Mouse (Mus musculus) WW6 (cell line): ENCODE data around the gene Dok1.

Source experiments
- DNase-seq: peaks from one replicate; pipeline ENCODE4 v3.0.0-alpha.2; 2013; ENCODE audit warnings: low read depth, low spot score

Dok1 gene

DNA sequence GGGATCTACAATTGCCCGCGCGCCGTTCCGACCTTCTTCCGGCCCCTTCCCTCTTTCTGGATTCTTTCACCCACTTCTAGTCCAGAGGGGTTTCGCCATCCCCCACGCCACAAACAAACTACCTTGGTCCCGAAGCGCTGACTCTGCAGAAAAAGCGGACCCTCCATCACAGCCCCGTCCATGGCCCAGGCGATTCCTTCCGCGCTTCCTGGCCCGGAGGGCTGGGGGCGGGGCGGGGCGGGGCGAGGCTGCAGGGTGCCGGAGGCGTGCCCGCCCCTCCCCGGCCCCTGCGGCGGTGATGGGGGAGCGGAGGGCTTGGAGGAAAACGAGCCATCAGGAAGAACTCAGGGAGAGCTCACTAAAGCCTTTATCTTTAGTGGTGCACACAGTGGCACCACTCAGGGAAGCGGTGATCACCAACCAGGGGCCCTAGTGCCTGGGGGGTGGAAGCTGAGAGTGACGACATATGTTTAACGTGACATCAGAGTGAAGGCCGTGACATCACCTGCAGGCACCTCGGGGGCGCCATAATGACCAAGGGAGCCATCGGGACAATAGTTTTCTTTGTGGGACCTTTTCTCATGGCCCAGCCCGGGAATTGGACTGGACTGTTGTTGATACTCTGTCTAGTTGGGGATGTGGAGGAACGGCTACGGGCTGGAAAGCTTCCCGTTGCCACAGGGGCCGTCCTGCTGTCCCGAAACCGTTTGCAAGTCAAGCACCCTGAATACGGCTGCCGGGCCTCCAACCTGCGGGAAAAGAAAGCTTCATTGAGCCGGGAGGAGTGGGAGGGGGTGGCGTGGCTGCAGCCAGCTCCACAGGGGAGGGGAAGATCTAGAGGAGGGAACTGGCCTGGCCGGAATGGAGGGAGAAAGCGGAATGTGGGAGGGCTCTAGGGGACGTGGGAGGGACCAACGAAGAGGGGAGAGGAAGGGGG, at the start of gene Dok1, which contains the start of gene Loxl3:
Dok1 (minus strand) TSS at position 223 of the 937 bp plus-strand sequence.
Loxl3 (plus strand) TSS at position 925 of the 937 bp plus-strand sequence.
- no peak for DNase-seq

DNA sequence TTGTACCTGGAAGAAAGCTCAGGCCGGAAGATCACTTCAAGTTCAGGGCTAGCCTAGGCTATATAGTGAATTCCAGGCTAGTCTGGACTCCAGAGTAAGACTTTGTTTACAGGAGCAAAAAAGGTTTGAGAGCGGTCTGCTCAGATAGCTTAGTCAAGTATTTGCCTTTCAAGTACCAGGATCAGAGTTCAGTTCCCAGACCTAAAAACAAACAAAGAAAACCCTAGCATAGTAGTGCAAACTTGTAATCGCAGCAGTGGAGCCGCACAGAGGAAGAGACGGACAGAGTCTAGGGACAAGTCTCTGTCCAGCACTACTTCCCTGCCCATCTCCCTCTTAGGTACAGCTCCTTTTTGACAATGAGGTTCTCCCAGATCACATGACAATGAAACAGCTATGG, 46.9 kb upstream of the Dok1 start:
- DNase-seq, result no peak

DNA sequence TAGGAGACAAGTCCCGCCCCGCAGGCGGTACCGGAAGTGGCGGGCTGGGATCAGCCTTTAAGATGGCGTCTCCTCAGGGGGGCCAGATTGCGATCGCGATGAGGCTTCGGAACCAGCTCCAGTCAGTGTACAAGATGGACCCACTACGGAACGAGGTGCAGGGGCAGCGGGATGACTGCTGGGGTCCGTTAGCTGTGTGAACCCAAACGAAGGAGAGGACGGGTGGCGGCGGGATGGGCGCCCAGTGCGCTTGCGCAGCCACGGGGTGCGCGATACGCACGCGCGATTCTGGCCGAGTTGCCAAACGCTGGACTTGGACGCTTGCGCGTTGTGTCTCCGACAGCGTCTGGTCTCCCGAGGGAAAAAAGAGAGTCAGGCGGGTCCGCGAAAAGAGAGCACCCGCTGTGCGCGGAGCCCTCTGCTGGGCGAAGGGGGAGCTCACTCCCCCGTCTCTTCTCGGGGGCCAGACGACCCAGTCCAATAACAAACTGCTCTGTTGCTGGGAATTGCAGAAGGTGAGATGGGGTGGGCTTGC, 45.1 kb upstream of the Dok1 start:
- peak; percentile 93 for DNase-seq

DNA sequence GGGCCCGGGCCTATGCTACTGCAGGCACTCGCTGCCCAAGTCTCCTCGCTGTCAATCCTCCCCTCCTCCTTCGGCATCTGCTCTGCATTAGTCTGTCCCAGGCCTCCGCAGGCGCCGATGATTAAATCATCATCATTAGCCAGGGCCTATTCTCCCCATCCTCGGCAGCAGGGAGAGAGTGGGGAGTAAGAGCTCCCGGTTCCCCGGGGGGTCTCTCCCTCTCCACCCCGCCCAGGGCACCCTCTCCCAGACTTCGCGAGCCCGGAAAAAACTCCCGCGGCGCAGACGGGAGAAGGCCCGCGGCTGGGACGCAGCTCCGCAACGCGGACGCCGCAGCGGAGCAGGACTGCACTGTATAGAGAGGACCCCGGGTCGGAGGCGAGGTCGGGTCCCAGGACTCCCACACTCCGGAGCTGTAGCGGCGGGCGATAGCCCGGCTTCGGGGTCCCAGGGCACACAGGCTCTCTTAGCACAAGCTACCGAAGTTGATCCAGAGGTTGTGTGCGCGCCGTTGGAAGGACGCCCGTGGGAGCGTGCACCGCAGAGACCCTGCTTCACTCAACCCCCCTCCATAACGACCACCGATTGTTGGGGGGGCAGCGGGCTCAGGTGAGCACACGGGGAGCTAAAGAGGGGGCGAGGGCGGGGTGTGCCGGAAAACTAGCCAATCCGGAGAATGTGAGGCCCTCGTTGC, 44.5 kb upstream of the Dok1 start, which contains the start of gene Pcgf1:
Pcgf1 (plus strand) TSS at position 240 of the 694 bp plus-strand sequence.
- DNase-seq, result no peak

DNA sequence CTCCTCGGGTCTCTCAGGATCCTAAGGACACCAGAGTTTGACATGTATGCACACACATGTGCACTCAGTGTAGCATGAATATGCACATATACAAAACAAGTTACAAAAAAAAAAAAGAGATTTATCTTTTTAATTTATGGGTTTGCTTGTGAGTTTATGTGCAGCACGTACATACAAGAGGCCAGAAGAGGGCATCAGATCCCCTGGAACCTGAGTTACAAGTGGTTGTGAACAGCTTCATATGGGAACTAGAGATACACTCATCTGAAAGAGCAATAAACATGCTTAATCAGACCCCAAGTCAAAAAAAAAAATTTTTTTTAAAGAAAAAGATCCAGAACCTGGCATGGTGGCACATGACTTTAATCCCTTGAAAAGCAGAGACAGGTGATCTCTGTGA, 41.7 kb upstream of the Dok1 start:
- no peak for DNase-seq

DNA sequence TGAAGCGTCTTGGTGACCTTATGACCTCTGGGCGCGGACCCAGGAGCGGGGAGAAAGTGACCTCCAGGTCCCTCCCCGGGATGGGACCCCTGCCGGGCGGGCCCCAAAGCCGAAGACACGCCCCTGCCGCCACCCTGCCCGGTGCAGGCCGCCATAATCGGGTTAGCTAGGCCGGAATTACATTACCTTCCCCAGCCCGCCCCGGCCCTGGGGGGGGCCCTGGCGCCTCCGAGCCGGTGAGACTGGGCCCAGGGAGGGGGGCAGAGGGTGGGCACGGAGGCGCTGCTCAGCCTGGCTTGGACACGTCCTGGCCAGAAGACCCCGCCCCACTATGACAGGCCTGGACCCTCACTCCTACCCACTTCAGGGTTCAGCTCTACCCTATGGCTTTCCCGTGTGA, 37.9 kb upstream of the Dok1 start:
- DNase-seq, result no peak

GRCm38 (mm10) chr6:83070311-83071219, 37.3 kb upstream of the Dok1 start:
- DNase-seq, result no peak

- no peak for DNase-seq
Measured at GRCm38 (mm10) chr6:83070247-83070310, 36.8 kb upstream of the Dok1 start, which contains the start of gene Tlx2. TSS of gene Tlx2 (minus strand) at chr6:83070293.

DNA sequence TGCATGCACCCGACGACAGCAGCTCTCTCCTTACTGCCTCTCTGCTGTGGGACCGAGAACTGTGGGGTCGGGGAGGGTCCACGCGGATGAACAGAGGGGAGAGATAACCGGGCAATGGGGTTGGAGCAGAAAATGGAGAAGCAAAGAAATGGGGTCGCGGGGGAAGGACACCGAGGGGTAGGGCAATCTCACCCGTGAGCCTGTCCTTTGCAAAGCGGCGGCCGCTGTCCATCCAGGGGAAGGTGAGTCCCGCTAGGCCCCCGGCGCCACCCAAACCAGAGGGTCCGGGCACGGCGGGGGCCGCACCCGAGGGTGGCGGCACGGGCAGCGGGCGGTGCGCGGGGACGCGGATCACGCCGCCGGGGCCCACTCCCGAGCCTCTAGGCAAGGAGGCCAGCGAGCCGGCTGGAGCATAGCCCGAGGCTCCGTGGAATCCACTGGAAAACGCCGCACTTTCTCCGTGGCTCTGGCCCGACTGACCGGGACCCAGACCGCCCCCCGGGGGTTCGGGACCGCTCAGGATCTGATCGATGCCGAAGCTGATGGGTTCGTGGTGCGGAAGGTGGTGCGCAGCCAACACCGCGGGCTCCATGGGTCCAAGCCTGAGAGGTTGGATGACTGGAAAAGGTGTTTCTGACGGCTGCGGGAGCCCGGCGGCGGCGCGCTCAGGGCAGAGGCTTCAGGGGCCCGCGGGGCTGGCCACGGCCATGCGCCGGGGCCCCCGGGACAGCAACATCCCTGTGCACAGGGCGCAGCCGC, 36.4 kb upstream of the Dok1 start:
- DNase-seq, result no peak

DNA sequence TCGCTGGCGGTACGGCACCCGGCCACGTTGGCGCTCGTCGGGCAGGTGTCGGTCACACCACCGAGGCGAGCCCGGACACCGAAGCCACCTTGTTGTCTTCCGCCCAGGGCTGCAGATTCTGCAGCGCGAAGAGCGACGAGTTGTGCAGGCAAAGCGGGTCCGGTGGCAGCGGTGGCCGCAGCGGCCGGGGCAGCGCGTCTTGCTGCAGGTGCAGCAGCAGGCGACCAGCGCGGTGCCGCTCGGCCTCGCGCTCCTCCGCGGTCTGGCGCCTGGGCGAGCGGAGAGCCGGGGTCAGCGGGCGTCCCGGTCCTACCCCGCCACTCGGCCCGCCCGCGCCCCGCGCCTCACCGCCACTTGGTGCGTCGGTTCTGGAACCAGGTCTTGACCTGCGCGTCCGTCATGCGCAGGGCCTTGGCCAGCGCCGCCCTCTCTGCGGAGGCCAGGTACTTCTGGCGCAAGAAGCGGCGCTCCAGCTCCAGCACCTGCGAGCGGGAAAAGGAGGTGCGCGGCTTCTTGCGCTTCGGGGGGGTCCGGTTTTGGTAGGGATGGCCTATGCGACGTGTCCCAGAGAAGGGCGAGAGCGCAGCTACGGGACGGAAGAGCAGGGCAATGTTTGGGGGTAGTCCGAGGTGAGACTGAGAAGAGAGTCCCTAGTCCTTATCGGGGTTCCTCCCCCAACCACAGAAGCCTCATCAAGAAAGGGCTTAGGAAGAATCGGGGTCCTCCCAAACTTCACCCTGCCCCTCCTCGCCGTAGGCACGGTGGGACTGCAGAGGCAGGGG, 35.6 kb upstream of the Dok1 start:
- no peak for DNase-seq

DNA sequence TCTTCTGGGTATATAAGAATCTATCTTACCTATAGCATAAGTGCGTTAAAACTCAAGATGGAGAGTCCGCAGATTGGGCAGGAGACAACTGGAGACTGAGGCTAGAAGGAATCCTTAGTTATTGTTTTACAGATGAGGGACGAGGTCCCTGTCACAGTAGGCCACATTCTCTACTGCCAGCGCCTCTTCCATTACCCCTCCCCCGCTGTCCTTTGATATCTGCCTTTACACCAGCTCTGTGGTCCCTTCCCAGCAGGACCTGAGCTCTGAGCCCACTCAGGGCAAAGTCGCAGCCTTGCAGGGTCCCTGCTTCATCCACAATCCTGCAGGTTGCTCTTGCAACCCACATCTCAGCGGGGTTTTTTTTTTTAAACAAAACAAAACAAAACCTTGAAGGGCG, 35.0 kb upstream of the Dok1 start:
- no peak for DNase-seq

DNA sequence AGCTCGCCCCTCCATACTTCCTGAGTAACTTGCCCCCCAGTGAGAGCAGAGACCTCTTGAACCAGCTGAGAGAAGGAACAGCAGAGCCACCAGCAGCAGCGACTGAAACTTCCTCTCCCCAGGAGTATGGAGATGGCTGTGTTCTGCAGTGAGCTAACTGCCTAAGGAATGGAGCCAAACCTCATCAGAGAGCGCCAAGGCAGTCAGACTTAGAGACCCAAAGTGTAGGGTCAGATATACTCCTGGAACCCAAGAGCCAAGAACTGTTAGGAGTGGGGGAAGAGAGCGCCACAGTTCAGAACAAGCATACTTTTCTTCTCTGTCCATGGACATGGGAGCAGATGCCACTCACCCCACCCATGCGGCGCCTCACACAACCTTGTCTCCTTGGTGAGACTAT, 33.2 kb upstream of the Dok1 start:
- no peak for DNase-seq

GRCm38 (mm10) chr6:83065995-83066394, 32.7 kb upstream of the Dok1 start:
- DNase-seq, result no peak

GRCm38 (mm10) chr6:83058725-83059124, 25.5 kb upstream of the Dok1 start:
- DNase-seq, result no peak

- no peak for DNase-seq
Measured at GRCm38 (mm10) chr6:83057790-83058189, 24.5 kb upstream of the Dok1 start, which contains the start of gene Dqx1. TSS of gene Dqx1 (plus strand) at chr6:83057844.

DNA sequence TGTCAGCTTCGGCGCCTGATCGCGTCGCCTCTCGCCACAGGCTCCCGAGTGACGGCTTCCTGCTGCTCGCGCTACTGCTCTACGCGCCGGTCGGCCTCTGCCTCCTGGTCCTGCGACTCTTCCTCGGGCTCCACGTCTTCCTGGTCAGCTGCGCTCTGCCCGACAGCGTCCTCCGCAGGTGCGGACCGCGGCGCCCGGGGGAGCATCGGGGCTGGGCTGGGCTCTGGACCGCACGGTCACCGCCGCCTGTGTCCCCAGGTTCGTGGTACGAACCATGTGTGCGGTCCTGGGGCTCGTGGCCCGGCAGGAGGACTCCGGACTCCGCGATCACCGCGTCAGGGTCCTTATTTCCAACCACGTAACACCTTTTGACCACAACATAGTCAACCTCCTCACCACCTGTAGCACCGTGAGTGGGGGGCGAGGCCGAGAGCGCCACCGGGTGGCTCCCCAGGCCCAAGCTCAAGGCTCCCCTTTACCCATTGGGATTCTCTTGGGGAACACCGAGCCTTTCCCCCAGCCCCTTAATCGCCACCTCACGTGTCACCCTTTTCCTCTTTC, 21.7 kb upstream of the Dok1 start, which contains the start of gene Htra2:
Htra2 (minus strand) TSS at position 403 of the 561 bp plus-strand sequence.
- no peak for DNase-seq

DNA sequence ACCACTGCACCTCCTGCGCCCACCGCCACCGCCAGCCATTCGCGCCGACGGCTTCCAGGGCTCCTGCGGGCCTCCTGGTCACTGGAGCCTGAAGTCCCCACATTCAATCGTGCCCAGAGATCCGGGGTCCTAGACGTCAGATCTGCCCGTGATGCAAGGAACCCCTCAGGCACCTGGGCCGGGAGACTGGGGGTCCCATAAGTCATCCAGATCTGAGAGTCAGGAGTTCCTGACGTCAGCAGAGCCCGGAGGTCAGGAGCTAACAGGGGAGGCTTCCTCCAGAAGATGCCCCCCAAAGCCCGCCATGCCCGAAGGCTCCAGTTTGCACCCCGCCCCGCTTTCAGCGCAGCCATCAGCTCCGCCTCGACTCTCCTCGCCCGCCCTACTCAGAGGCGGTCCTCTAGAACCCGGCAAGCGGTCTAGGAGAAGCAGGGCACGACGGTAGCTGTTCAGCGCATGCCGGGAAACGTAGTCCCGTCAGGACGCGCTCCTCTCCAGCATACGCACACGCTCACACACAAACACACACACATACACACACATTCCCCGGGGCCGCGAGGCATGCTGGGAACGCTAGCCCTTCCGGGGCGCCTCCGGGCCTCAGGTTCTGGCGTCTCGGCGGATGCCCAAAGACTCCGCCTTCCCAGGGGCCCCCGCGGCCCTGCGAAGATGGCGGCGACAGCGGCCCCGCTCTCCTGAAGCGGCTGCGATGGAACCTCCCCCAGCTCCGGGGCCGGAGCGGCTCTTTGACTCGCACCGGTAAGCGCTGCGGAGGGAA, 21.0 kb upstream of the Dok1 start, which contains the start of gene Aup1:
Aup1 (plus strand) TSS at position 448 of the 778 bp plus-strand sequence.
- peak; percentile 94 for DNase-seq

DNA sequence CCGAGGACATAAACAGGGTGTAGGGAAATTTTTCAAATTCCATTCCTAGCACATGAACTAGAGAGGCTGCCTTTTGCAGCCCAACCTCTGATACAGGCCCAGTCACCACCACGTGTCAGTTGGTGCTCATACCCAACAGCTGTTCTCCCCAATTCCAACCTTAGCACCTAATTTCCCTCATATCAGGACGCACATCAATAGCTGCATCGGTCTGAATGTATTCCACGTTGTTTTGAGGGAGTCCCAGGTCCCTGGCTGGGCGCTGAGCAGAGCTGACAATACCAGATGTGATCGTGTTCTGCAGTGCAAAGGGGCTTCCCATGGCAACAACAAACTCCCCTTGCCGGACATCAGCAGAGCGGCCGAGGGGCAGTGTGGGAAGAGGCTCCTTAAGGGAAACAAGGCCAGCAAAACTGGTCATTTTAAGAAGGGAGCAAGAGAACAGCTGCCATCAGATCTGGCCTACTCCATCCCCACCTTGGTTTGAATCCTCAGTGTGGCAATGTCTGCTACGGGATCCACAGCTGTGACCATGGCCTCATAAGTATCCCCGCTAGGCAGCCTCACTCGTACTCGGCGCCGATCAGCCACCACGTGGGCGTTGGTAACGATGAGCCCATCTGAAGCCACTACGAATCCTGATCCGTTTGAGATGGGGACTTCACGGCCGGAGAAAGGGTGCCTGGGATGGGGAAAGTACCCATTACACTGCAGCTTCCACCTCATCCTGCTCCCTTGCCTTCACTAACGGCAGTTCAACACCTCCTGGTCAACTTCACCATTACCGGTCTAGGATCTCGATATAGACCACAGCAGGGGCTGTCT, 20.1 kb upstream of the Dok1 start:
- DNase-seq, result no peak
